Mouse (Mus musculus): ENCODE results near the gene Tekt3. TPM values are rescaled to one million over a fixed set of nuclear protein-coding genes. Genes with fewer than 3 reads are reported as not detected.

Tekt3 gene
- polyA plus RNA-seq, 1 experiment from 2014 or later: 0.10 TPM

DNA sequence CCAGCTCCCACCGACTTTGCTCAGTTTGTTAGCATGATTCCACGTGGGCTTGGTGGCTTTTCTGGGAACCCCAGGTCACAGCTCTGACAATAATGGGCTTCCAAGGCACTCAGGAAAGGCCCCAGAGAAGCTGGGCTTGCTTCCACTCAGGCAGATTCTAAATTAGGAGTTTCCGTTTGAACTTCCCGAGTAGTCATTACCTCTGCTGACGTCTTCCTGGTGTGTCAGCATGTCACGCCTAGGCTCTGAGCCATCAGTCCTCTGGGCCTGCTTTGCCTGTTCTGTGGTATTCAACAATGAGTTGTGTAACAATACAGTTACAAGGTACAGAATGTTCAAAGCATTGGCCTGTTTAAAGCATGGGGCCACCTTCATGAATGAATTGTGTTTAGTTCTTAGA is 74.8 kb downstream of the Tekt3 start:
- H3K9ac ChIP-seq (ENCODE audit: low read depth, low read length): 0 out of 2 replicates have a peak overlapping the region, but pooled peaks have one; percentile 20
- peaks cover 7% of the 10 kb centered on the region; the same call in 1 of the 2 replicates for H3K27me3 ChIP-seq (replicated peaks; ENCODE audit: control insufficient read depth, insufficient read depth, low read length)
- DNase-seq (ENCODE audit: low spot score) (no peak), ATAC-seq (ENCODE audit: low read depth) (no peak)
- H3K4me1 ChIP-seq (ENCODE audit: control insufficient read depth, insufficient read depth, low read length): peaks cover 34% of the 10 kb centered on the region
- H3K4me2 ChIP-seq (ENCODE audit: low read depth, low read length): peak overlapping the region; percentile 61
- 58% methylated on average over 6 of the region's 6 CpGs for WGBS
- H3K27ac ChIP-seq (replicated peaks; ENCODE audit: low read depth, low read length): peak overlapping the region; percentile 46
- H3K36me3 ChIP-seq (ENCODE audit: control insufficient read depth, insufficient read depth, low read length): peaks cover 56% of the 10 kb centered on the region
- H3K4me3 ChIP-seq (ENCODE audit: low read depth, low read length): no peak overlapping the region
- no peaks in the 10 kb centered on the region for H3K9me3 ChIP-seq (ENCODE audit: control insufficient read depth, low read length)

DNA sequence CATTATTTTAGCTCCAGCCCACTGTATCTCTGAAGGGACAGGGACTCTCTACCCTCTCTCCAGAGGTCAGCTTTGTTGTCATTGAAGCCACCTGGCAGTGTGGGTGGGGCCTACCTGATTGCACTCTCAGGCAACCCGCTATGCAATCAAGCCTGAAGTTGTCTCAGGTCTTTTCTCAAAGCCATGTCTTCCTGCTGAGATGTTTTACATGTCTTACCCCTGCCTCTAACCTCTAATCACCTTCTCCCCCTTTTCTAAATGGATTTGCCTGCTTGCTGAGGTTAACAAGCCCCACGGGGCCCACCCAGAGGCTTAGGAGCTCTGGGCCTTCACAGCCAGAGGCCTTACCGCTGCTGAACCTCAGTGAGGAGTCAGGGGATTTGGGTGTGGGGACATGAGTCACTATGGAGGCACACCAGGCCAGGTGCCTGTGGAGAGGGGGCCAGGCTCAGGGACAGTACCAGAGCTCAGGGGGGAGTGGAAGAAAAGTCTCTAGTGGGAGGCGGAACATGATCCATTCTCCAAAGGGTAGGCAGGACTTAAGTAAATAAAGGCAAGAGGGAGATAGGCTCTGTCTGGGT is 75.5 kb downstream of the Tekt3 start:
- no peak for ATAC-seq (ENCODE audit: low read depth)
- no peaks in the 10 kb centered on the region; the same call in 1 of the 2 replicates for H3K27me3 ChIP-seq (replicated peaks; ENCODE audit: control insufficient read depth, insufficient read depth, low read length)
- WGBS: 68% methylated on average over 4 of the region's 4 CpGs
- peaks cover 63% of the 10 kb centered on the region for H3K36me3 ChIP-seq (ENCODE audit: control insufficient read depth, insufficient read depth, low read length)
- H3K9me3 ChIP-seq (ENCODE audit: control insufficient read depth, low read length): no peaks in the 10 kb centered on the region
- no peak overlapping the region for H3K4me2 ChIP-seq (ENCODE audit: low read depth, low read length)
- H3K27ac ChIP-seq (replicated peaks; ENCODE audit: low read depth, low read length): no peak overlapping the region
- no peak overlapping the region for H3K4me3 ChIP-seq (ENCODE audit: low read depth, low read length)
- H3K4me1 ChIP-seq (ENCODE audit: control insufficient read depth, insufficient read depth, low read length): peaks cover 34% of the 10 kb centered on the region
- H3K9ac ChIP-seq (ENCODE audit: low read depth, low read length): no peak overlapping the region
- DNase-seq (ENCODE audit: low spot score): no peak

DNA sequence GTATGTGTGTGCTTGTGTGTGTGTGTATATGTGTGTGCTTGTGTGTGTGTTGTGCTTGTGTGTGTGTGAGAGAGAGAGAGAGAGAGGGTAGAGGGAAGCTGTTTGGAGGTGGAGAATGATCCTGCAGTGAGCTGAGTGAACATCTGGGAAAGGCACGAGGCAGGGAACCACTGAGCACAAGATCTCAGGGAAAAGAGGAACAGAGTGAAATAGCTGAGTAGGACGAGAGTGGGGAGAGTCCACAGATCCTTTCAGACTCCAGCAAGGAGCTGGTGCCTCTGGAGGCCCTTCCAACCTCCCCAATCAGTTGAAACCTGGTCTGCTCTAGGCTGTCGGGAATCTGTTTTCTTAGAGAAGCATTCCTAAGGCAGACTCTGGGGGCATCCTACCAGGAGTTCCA is 77.3 kb downstream of the Tekt3 start:
- no peak overlapping the region for H3K4me2 ChIP-seq (ENCODE audit: low read depth, low read length)
- H3K4me3 ChIP-seq (ENCODE audit: low read depth, low read length): no peak overlapping the region
- H3K4me1 ChIP-seq (ENCODE audit: control insufficient read depth, insufficient read depth, low read length): peaks cover 30% of the 10 kb centered on the region
- ATAC-seq (ENCODE audit: low read depth) (no peak), DNase-seq (ENCODE audit: low spot score) (no peak)
- peaks cover 78% of the 10 kb centered on the region for H3K36me3 ChIP-seq (ENCODE audit: control insufficient read depth, insufficient read depth, low read length)
- no peaks in the 10 kb centered on the region for H3K9me3 ChIP-seq (ENCODE audit: control insufficient read depth, low read length)
- WGBS: 24% methylated on average over 3 of the region's 3 CpGs
- no peaks in the 10 kb centered on the region for H3K27me3 ChIP-seq (replicated peaks; ENCODE audit: control insufficient read depth, insufficient read depth, low read length)
- H3K9ac ChIP-seq (ENCODE audit: low read depth, low read length): no peak overlapping the region
- no peak overlapping the region for H3K27ac ChIP-seq (replicated peaks; ENCODE audit: low read depth, low read length)

DNA sequence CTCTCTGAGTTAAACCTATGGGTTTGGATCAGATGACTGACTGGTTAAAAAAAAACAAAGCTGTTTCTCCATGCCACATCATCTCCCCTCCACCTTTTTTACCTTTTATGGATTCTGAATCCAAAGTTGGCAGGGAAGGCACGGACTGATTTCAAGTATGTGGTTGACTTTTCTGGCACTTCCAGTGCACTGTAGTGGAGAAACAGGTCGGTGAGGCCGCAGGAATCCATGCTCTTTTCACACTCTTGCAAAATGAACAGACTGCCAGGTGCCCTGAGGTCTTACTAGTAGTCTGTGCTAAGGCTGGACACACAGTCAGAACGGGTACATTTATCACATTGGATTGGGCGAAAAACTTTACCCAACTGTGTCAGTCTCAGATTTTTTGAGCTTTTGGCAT is 80.9 kb downstream of the Tekt3 start:
- no peak for ATAC-seq (ENCODE audit: low read depth)
- no peaks in the 10 kb centered on the region for H3K27me3 ChIP-seq (replicated peaks; ENCODE audit: control insufficient read depth, insufficient read depth, low read length)
- H3K36me3 ChIP-seq (ENCODE audit: control insufficient read depth, insufficient read depth, low read length): peaks cover 66% of the 10 kb centered on the region
- H3K4me2 ChIP-seq (ENCODE audit: low read depth, low read length): no peak overlapping the region
- H3K4me1 ChIP-seq (ENCODE audit: control insufficient read depth, insufficient read depth, low read length): peaks cover 7% of the 10 kb centered on the region; the same call in 1 of the 2 replicates
- DNase-seq (ENCODE audit: low spot score): no peak
- 86% methylated on average over 5 of the region's 5 CpGs for WGBS
- no peak overlapping the region for H3K27ac ChIP-seq (replicated peaks; ENCODE audit: low read depth, low read length)
- H3K4me3 ChIP-seq (ENCODE audit: low read depth, low read length): no peak overlapping the region
- no peaks in the 10 kb centered on the region for H3K9me3 ChIP-seq (ENCODE audit: control insufficient read depth, low read length)
- no peak overlapping the region for H3K9ac ChIP-seq (ENCODE audit: low read depth, low read length)

DNA sequence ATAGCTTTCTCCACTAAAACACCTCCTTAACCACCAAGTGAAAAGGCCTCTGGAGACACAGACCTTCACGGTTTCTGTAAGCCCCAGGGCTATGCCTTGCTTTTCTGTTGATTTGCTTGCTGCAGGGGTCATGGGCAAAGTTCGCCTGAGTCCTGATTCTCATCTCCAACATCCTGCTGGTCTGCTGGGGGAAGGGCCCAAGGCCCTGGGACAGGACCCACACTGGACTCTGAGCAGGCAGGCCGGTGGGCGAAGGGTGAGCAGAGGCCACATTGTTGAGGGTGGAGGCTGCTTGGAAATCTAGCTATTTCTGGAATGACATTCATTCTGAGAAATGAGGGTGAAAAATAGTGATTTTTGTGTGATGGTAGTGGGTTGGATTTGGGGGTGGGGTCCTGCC is 81.4 kb downstream of the Tekt3 start:
- no peak overlapping the region for H3K27ac ChIP-seq (replicated peaks; ENCODE audit: low read depth, low read length)
- 61% methylated on average over 4 of the region's 4 CpGs for WGBS

DNA sequence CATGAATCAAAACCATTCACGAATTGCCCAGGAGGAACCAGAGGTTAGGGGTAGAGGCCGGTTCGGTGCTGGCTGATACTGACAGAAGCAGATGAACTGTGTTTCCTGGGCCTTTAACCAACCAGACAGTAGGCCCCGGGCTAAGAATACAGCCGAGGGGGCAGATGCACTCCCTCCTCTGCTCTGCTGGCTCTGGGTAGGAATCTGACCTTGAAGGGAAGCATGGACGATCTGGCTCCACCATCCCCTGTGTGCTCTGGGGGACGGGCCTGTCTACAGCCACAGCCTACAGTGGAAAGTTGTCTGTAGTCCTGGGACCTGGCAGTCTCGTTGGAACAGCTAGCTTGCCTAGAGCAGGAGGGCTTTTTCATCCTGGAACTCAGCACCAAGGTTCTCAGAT is 82.0 kb downstream of the Tekt3 start:
- H3K4me2 ChIP-seq (ENCODE audit: low read depth, low read length): no peak overlapping the region
- H3K4me3 ChIP-seq (ENCODE audit: low read depth, low read length): no peak overlapping the region
- no peaks in the 10 kb centered on the region for H3K9me3 ChIP-seq (ENCODE audit: control insufficient read depth, low read length)
- no peak overlapping the region for H3K27ac ChIP-seq (replicated peaks; ENCODE audit: low read depth, low read length)
- H3K27me3 ChIP-seq (replicated peaks; ENCODE audit: control insufficient read depth, insufficient read depth, low read length): no peaks in the 10 kb centered on the region
- no peak for DNase-seq (ENCODE audit: low spot score)
- H3K36me3 ChIP-seq (ENCODE audit: control insufficient read depth, insufficient read depth, low read length): peaks cover 58% of the 10 kb centered on the region
- peaks cover 3% of the 10 kb centered on the region; the same call in 1 of the 2 replicates for H3K4me1 ChIP-seq (ENCODE audit: control insufficient read depth, insufficient read depth, low read length)
- ATAC-seq (ENCODE audit: low read depth): no peak
- H3K9ac ChIP-seq (ENCODE audit: low read depth, low read length): no peak overlapping the region
- 69% methylated on average over 8 of the region's 8 CpGs for WGBS

More for the DNA sequence above, 81.4 kb downstream of the Tekt3 start:
- no peak for ATAC-seq (ENCODE audit: low read depth)
- H3K9me3 ChIP-seq (ENCODE audit: control insufficient read depth, low read length): no peaks in the 10 kb centered on the region
- H3K4me3 ChIP-seq (ENCODE audit: low read depth, low read length): no peak overlapping the region
- no peak for DNase-seq (ENCODE audit: low spot score)
- peaks cover 7% of the 10 kb centered on the region; the same call in 1 of the 2 replicates for H3K4me1 ChIP-seq (ENCODE audit: control insufficient read depth, insufficient read depth, low read length)
- no peak overlapping the region for H3K9ac ChIP-seq (ENCODE audit: low read depth, low read length)
- H3K36me3 ChIP-seq (ENCODE audit: control insufficient read depth, insufficient read depth, low read length): peaks cover 64% of the 10 kb centered on the region
- no peaks in the 10 kb centered on the region for H3K27me3 ChIP-seq (replicated peaks; ENCODE audit: control insufficient read depth, insufficient read depth, low read length)
- H3K4me2 ChIP-seq (ENCODE audit: low read depth, low read length): no peak overlapping the region

Other genes with a start within 250 kb of the Tekt3 start
- 14.3 and 16.5 TPM in 2 replicates for gene Trim16, start 241.4 kb upstream of the Tekt3 start, polyA plus RNA-seq (2014; fragmentation: Nextera tagmentation; extraction: Ambion mirVana)
- 0.60 and 0.62 TPM in 2 replicates for gene Fbxw10, start 214.6 kb upstream of the Tekt3 start, polyA plus RNA-seq (2014; fragmentation: Nextera tagmentation; extraction: Ambion mirVana)
- gene Tvp23b, start 182.2 kb upstream of the Tekt3 start, polyA plus RNA-seq (2014; fragmentation: Nextera tagmentation; extraction: Ambion mirVana): 74.2 and 82.0 TPM in 2 replicates
- 0.58 TPM in 1 of 2 replicates, not detected in the other for gene Cdrt4, start 110.5 kb upstream of the Tekt3 start, polyA plus RNA-seq (2014; fragmentation: Nextera tagmentation; extraction: Ambion mirVana)
- 271 and 297 TPM in 2 replicates for gene Pmp22, start 67.3 kb downstream of the Tekt3 start, polyA plus RNA-seq (2014; fragmentation: Nextera tagmentation; extraction: Ambion mirVana)